Mouse (Mus musculus) ES-CJ7 (cell line): ENCODE measurements around the gene Twnk.
"Not testable (repeated sequence)": the region's sequence is repeated elsewhere in the genome, so short reads cannot be mapped to it uniquely, and the experiment has no call there.

ENCODE experiments used
- DNase-seq: peaks from one replicate; pipeline ENCODE4 v3.0.0; 2011; ENCODE audit warnings: low read depth, low spot score

The Twnk gene

GRCm38 (mm10) chr19:45024775-45025174, 19.3 kb downstream of the Twnk start:
- DNase-seq, result no peak

DNA sequence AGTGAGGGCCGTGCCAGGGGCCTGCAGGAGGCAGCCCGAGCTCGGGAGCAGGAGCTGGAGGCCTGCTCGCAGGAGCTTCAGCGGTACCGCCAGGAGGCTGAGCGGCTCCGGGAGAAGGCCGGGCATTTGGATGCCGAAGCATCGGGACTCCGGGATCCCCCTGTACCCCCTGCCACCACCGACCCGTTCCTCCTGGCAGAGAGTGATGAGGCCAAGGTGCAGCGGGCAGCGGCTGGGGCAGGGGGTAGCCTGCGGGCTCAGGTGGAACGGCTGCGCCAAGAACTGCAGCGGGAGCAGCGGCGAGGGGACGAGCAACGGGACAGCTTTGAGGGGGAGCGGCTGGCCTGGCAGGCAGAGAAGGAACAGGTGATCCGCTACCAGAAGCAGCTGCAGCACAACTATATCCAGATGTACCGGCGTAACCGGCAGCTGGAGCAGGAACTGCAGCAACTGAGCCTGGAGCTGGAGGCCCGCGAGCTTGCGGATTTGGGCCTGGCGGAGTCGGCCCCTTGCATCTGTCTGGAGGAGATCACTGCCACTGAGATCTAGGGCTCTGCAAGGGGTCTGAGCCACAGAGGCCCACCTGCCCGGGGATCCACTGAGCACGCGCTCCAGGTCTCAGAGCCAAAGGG, 20.6 kb downstream of the Twnk start:
- DNase-seq, result no peak

GRCm38 (mm10) chr19:45026958-45027670, 21.7 kb downstream of the Twnk start:
- DNase-seq, result no peak

DNA sequence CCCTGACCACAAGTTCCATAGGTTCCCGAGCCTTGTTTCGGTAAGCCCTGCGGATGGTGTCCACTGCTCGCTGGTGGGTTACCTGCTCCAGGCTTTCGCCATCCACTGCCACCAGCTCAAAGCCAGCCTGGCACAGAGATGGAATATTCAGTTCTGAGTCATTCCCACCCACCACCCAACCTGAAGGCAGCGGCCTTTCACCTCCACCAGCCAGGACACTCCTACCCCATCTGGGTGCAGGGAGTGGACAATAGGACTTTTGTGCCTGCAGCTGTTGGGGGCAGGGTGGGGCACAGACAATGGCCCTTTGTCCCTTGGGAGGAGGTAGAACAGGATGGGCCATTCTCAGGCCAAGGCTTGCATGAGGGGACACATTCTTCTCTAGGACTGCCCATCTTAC, 22.4 kb downstream of the Twnk start:
- DNase-seq, result no peak

- no peak for DNase-seq
Measured at GRCm38 (mm10) chr19:45028746-45029145, 23.3 kb downstream of the Twnk start.

DNA sequence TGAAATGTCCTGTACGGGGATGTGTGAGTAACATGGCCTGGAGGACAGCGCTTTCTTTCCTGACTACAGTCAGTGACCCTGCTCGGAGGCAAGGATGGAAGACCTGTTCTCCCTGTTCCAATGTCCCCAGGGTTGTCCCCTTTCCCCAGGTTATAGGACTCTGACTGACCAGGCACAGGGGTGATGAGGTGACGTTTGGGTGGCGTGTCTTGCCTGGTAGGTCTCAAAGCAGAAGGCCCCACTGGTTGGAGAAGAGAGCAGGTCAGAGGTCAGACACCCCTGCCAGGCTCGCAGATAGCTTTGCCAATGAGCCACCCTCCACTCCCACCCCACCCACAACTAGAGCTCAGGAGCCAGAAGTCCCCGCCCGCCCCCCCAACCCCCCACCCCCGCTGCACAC, 24.1 kb downstream of the Twnk start:
- no peak for DNase-seq

- peak; percentile 75 for DNase-seq
Measured at GRCm38 (mm10) chr19:45030111-45030510, 24.6 kb downstream of the Twnk start.

GRCm38 (mm10) chr19:45030746-45031693, 25.6 kb downstream of the Twnk start:
- DNase-seq, result peak; percentile 83

GRCm38 (mm10) chr19:45031780-45032179, 26.3 kb downstream of the Twnk start:
- DNase-seq, result peak; percentile 70

DNA sequence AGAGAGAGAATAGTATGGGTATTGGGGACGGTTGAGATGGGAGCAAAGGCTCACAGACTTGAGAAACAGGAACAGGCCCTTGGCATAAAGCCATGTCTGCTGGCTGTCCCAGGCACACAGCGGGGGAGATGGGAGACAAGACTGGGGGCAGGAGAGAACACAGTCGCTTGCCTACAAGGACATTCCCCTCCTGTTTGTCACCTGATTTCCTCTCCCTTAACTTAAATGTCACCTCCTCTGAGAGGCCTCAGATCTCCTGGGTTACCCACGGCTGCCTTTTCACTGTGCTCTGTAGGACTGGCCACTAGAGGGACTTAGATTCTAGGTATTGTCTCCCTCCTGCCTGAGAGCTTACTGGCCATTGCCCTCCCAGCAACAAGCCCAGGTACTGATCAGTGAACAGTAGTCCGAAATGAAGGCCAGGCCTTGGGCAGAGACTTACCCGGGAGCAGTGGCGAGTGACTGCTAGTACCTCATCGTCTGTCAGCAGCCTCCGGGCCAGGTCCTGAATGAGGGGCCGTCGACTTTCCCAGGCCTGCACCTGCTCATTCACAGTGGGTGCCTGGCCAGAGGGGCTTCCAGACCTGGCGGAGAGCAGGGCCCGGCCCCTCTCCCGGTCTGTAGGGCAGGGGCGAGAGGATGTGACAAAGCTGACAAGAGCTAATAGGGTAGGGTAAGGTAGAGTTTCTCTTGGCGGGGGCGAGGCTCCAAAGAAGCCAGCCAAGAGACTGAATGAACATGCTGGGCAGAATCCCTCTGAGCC, 27.3 kb downstream of the Twnk start:
- DNase-seq, result peak; percentile 48

GRCm38 (mm10) chr19:45036867-45037266, 31.4 kb downstream of the Twnk start:
- peak; percentile 86 for DNase-seq

- not testable (repeated sequence) for DNase-seq
Measured at GRCm38 (mm10) chr19:45038198-45038597, 32.7 kb downstream of the Twnk start.

DNA sequence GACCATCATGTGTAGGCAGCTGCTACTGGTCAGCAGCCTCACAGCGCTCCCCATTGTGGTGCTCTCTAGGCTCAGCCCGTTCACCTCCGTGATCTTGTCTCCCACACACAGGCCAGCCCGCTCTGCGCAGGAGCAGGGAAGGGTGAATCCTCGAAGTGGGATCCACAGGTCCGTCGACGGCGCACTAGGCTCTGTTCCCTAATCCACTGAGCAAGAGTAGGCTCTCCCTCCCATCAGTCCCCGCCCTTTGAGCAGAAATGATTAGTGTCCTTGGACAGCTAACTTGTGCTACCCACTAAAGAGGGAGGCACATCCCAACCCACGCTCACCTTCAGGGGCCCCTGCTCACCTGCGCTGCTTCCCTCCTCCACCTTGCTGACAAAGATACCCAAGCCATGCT, 34.8 kb downstream of the Twnk start:
- DNase-seq, result no peak

DNA sequence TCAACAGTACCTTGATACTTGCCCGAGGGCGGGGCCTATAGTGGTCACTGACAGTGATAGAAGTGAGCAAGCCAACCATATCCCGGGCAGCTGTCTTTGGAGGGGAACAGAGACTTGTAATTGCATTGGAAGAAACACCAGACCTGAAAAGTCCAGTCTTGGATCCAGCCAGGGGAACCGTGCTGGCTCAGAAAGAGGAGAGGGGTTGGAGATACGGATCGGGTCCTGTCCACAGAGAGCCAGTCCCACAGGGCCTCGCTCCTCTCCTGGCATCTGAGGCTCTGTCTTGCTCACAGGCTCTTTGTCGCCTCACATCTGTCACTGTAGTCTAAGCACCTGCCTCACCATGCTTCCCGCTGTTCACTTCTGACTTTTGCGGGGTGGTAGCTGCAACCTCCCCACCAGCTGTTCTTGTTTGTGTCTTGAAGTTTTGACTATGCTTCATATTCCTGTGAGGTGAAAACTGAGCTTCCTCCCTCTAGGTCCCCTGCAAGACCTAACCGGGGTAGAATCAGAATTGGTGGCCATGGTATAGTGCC, 39.0 kb downstream of the Twnk start:
- DNase-seq, result no peak

DNA sequence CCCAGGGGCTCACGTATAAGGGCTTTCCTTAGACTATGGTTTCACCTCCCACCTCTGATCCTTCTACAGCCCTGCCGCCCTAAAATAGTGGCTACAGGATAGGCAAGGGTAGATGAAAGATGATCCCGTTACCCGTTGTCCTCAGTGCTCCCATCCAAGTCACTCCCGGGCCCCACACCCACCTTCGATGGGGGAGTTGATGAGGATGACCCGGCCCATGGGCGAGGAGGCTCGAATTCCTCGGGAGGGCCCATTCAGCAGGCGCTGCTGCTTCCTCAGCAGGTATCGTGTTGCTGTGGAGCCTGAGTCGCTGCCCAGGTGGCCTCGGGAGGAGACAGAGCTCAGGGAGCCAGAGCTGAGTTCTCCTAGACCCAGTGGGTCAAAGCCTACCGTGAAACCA, 39.8 kb downstream of the Twnk start:
- no peak for DNase-seq

- DNase-seq, result no peak
Measured at GRCm38 (mm10) chr19:45045651-45046050, 40.2 kb downstream of the Twnk start, which contains the start of gene Pdzd7. Pdzd7 (minus strand) TSS chr19:45045717.

GRCm38 (mm10) chr19:45046523-45047321, 41.3 kb downstream of the Twnk start:
- DNase-seq, result peak; percentile 87

DNA sequence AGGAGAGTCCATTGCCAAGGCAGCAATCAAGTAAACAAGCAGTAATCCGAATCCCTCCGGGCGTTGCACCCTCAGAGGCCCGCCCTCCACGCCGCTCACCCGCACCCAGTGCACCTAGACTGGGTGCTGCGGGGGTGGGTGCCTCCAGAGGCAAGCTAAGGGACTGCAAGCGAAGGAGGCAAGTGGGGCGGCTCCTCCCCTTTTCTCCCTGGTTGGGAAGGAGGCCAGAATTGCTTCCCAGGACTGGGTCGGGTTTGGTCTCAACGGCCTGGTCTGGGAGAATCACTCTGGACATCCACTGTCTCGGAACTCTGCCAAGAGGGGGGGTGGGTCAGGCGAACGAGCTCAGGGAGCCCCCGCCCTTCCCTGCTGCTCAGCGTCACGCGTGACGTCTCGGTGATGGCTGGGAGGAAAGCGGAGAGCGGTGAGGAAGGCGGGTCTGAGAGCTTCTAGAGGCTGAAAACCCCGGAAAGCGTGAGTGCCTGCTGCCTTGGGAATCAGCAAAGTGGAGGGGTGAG, 42.0 kb downstream of the Twnk start, which contains the start of gene Sfxn3:
Gene Sfxn3 (plus strand): TSS at position 87 of the 518 bp plus-strand sequence.
- DNase-seq, result peak; percentile 79

DNA sequence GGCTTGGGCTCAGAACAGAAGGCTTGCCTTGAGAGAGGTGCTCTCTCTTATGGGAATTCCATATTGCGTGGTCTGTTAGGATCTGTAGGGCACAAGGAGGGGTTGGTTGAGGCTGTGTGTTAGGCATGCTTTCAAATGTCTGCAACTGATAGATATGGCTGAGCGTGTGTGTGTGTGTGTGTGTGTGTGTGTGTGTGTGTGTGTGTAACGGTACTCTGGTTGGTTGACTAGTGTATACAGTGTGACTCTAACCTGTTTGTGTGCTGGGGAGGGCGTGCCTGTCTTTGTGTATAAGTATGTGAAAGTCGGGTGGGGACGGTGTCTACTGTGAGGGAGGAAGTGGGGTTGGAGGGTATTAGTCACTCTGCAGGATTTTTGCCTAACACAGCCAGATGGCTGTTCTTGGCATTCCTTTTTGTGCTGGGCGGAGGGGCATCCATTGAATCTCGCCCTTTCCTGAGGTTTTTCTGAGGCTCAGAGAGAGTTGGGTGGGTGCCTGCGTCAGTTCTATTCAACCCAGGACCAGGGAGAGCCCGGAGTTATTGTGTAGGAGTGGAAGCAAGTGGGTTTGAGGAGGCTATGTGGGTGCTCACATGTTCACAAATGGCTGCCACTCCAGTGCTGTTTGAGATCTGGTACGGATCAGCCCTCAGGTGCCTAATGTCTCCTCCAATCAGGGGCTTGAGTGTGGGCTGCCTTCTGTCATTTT, 42.6 kb downstream of the Twnk start:
- DNase-seq, result no peak
